Mouse (Mus musculus) fat pad, adult 2 months (tissue): ENCODE data around the gene Ttpal.

Experiments
- DNase-seq: peaks from one replicate; pipeline ENCODE4 v3.0.0-alpha.2; 2011; ENCODE audit warnings: low read depth, low spot score; ENCODE audit errors: extremely low read depth

Ttpal gene

DNA sequence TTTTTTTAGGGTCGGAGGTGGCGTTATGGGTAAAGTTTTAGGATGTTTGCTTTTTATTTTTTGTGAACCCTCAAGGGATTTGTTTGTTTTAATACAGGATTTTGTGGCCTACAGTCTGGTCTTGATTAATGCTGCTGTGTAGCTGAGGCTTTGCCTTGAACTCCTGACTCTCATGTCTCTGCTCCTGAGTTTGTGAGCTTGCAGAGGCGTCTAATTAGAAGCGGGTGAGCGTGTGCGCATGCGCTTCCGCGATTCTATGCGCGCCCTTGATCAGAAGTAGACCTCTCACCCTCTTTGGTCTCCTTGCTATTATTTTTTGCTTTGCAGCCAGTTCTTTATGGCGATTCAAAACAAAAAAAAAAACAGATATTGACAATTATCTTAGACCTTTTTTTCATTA is 57.3 kb downstream of the Ttpal start:
- no peak for DNase-seq

DNA sequence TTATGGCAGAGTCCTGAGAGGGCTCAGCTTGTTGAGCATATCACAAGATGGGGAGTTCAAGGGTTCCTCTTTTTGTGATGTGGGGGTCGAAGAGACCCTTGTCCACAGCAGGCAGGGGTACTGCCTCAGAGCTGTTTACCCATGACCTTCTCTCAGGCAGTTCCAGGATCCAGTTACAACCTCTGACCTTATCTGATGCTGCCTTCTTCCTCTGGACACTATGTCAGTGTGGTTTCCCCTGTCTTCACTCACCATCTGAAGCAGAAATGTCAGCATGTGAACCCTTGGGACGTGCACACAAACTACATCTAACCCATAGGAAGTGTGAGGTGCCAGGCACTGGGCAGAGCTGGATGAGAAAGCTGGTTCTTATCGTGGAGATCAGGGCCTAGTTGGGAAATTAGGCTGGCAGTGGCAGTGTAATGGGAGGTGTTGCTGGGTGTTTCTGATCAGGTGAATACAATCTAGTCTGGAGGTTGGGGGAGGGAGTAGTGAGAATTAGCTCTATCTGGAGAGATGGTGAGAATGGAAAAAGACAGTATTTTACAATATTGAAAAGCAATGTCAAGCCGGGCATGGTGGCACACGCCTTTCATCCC is 58.1 kb downstream of the Ttpal start:
- no peak for DNase-seq

DNA sequence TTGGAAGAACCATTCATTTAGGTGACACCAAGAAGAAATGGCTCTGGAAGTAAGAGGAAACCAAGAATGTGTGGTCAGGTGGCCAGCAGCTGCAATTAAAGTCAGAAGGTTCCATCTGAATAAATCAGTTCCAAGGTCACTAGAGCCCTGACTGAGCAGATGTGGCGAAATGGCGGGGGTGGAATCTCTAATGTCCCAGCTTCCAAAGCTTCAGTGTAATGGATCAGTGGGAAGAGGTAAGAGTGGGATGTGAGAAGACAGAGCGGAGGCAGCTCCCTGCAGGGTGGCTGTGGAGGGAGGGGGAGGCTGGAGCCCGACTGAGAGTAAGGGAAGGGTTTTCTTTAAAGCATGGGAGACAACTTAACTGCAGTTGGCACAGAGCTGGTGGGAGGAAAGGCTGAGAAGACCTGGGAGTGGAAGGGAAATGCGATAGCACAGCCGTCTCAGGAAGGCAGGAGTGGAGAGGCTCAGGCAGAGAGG is 59.3 kb downstream of the Ttpal start:
- no peak for DNase-seq

DNA sequence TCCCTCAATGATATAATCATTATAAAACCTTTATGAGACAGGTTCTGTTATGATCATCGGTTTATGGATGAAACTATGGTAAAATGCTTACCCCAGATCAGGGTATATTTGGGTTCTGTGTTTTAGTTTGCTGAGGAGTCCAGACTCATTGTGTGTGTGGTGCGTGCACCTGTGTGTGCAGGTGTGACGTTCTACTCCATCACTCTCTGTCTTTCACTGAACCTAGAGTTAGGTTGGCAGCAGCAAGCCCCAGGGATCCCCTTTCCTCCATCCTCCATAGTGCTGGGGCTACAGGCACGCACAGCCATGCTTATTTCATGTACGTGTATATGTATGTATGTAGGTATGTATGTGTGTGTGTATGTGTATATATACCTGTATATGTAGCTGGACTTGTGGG is 60.0 kb downstream of the Ttpal start:
- DNase-seq = no peak

DNA sequence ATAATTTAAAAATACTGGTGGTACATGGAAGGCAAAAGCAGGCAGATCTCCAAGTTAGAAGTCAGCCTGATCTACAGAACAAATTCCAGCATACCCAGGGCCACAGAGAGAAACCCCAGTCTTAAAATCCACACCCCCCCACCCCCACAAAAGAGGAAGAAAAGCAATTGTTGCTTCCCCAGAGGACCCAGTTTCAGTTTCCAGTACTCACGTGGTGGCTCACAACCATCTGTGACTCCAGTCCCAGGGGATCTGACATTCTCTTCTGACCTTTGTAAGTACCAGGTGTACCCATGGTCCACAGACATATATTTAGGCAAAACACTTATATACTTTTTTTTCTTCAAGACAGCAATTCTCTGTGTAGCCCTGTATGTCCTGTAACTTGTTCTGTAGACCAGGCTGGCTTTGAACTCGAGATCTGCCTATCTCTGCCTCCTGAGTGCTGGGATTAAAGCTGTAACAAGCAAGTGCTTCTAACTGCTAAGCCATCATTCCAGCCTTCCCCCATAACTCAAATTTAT is 60.6 kb downstream of the Ttpal start:
- DNase-seq = no peak

DNA sequence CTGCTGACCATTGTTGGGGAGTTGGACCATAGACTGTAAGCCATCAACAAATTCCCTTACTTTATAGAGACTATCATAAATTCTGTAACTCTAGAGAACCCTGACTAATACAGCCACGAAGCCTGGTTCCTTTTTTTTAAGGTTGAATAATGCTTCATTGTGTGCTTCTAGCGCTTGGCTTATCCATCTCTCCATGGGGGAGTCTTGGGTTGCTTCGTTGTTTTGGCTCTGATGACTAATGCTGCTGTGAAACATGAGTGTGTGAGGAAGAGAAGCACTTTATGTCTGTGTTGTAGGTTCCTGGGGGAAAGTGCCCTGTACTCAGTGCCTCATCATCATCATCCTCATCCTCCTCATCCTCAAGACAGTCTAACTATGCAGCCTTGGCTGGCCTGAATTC is 61.8 kb downstream of the Ttpal start:
- no peak for DNase-seq

DNA sequence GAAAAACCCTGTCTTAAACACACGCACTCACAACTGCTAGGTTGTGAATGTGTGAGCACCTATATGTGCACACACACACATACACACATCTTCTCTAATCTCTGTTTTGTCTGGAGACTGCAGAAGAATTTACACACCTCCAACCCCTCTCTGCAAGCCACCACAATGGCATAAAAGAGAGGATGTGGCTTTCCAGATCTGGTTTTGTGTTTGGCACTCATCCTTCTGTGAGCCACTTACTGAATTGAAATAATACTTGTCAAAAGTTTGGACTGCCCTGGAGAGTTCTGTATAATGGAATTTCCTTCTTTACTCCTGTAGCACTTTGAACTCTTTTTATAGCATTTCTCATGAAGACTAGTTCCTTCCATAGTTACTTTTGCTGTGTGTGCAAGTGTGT is 64.9 kb downstream of the Ttpal start:
- DNase-seq = no peak
